Mouse (Mus musculus) thymus, postnatal 25 days (tissue): ENCODE measurements at regions not wholly inside any gene's neighbourhood (a gene's known extent, or its start where the extent isn't known, plus 50 kb on each side); places are given as distances from the start of the nearest gene placed in this dataset.

ENCODE experiments used
- DNase-seq: peaks from one replicate; pipeline ENCODE4 v3.0.0; 2022

DNA sequence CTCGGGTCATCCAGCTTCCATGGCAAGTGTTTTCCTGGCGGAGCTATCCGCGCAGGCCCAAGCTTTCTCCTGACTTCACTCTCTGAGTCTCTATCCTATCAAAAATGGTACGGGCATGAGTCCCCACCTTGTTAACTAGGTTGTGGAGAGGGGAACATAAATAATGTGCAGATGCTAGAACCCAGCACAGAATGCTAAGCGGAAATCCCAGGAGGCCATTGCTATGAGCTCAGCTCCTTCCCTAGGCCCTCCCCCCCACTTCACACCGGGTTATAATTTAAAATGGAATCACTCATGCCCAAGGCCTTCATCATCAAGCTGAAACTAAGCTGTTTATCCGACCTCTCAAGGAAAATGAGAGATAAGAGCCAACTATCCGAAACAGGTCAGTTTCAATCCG is 60.4 kb upstream of the Cd83 start:
- no peak for DNase-seq

DNA sequence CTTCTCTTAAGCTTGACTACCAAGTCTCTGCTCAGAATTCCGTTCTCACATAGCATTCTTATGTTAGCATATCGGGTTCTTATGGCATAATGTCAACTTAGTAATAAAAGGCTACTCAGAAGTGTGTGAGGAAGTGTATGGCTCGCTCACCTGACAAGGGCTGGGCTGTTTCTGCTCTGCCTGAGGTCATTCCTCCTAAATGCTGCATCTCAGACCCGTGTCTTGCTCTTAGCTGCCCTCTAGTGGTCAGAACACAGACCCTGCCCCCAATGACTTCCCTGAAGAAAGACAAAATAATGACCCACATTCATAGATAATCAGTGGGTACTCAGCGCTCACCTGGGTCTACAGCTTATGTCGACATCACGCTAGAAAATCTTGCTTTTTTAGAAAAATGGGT is 58.9 kb upstream of the Cd83 start:
- peak; percentile 58 for DNase-seq

GRCm38 (mm10) chr13:43726895-43727341 is 57.7 kb upstream of the Cd83 start:
- no peak for DNase-seq

GRCm38 (mm10) chr13:43729617-43730016 is 55.0 kb upstream of the Cd83 start:
- DNase-seq: no peak

GRCm38 (mm10) chr13:43733061-43733460 is 51.5 kb upstream of the Cd83 start:
- no peak for DNase-seq

DNA sequence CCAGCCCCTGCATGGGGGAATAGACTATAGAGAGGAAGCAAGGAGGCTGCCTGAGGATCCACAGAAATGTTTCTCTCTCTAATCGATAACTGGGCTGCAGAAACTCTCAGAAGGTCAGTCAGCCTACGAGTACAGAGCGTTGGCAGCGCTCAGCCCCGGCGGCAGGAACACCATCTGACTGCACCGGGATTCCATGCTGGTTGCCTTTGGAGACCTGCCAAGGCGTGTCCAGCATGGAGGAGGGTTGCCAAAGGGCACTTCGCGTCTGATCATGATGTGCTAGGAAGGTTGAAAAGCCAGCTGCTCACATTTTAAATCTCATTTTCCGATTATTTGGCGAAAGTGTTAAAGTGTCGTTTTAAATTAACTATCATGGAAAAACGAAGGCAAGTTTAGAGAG is 49.9 kb upstream of the Cd83 start:
- DNase-seq: no peak
